Comparison of ENCODE assay signal across 8 mouse cellular contexts in the genomic region with DNA sequence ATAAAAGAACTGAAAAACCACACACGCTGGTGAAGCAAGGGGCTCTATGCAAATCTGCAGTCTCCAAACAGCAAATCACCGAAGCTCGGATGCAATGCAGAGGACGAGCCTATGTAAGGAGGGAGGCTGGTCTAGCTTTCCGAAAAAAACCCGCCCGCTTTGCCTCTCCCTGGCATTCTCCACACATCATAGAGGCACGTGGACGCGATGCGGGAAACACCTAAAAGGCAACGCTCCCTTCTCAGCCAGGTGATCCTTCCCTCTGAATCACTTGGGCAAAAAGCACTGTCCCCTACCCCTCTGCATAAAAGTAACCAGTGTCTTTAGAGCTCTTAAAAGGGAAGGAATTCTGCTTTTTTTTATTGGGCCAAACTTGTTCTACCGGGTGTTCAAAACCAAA.
DNase-seq lines count a peak whose midpoint lies in the region; ATAC-seq and TF ChIP-seq lines count a peak whose summit lies in the region.

No protein-coding gene starts in this region.

- peak; percentile 69 for DNase-seq in lung, embryonic 14.5 days
- DNase-seq in lung, postnatal 36 days: no peak
- DNase-seq in cerebellum, postnatal 25 days: peak; percentile 78 to 84
- DNase-seq in frontal cortex, postnatal 25 days (ENCODE audit: low spot score in 2 of 2): peak; percentile 43 to 56
- peak; percentile 73 for DNase-seq in left cerebral cortex, postnatal 36 days (ENCODE audit: low spot score in 2 of 2)
- no peak for DNase-seq in adrenal gland, adult 8-10 months
- DNase-seq in c-Kit-positive CD71-positive TER-119-positive erythroid progenitor cells, embryonic 14.5 days (ENCODE audit: low spot score): no peak

- peak overlapping the region; percentile 80 for H3K4me2 ChIP-seq in lung, embryonic 14.5 days
- peak overlapping the region; percentile 98 for H3K4me2 ChIP-seq in neural tube, embryonic 12.5 days (replicated peaks)

- no peaks in the 10 kb centered on the region for H3K9me3 ChIP-seq in lung, embryonic 14.5 days (ENCODE audit: low read depth, low read length)
- no peaks in the 10 kb centered on the region for H3K9me3 ChIP-seq in neural tube, embryonic 12.5 days

- intact Hi-C loops in left cerebral cortex, postnatal 36 days (cut with DNase I): no loop called here

- 1% methylated on average over 13 of the region's 13 CpGs for WGBS in lung, embryonic 14.5 days
- under 1% methylated on average over 13 of the region's 13 CpGs for WGBS in neural tube, embryonic 12.5 days

- ATAC-seq in lung, embryonic 14.5 days (ENCODE audit: insufficient read depth): peak; percentile 80
- peak; percentile 56 for ATAC-seq in neural tube, embryonic 12.5 days (ENCODE audit: low FRiP score, low read depth)

- H3K4me1 ChIP-seq in lung, embryonic 14.5 days (ENCODE audit: insufficient read depth): no peaks in the 10 kb centered on the region
- H3K4me1 ChIP-seq in neural tube, embryonic 12.5 days: peaks cover 14% of the 10 kb centered on the region; the same call in 1 of the 2 replicates

- H3K36me3 ChIP-seq in lung, embryonic 14.5 days (ENCODE audit: insufficient read depth): no peaks in the 10 kb centered on the region
- H3K36me3 ChIP-seq in neural tube, embryonic 12.5 days: no peaks in the 10 kb centered on the region

- H3K4me3 ChIP-seq in lung, embryonic 14.5 days (ENCODE audit: low read depth, low read length): peak overlapping the region; percentile 46
- H3K4me3 ChIP-seq in neural tube, embryonic 12.5 days: peak overlapping the region; percentile 64; the same call in 1 of the 2 replicates

- no peak overlapping the region for H3K27ac ChIP-seq in lung, embryonic 14.5 days (ENCODE audit: low read depth)
- no peak overlapping the region for H3K27ac ChIP-seq in neural tube, embryonic 12.5 days

- H3K27me3 ChIP-seq in lung, embryonic 14.5 days (ENCODE audit: insufficient read depth, low read length): peaks cover 23% of the 10 kb centered on the region
- 0 out of 2 replicates have a peak, but pooled peaks cover 6% of the 10 kb centered on the region for H3K27me3 ChIP-seq in neural tube, embryonic 12.5 days (replicated peaks)

- TF ChIP-seq CTCF in lung, embryonic 14.5 days (IDR thresholded peaks at IDR 0.05; ENCODE audit: low read depth): no peak

- no peak overlapping the region; the same call in 1 of the 2 replicates for H3K9ac ChIP-seq in lung, embryonic 14.5 days
- H3K9ac ChIP-seq in neural tube, embryonic 12.5 days: no peak overlapping the region

Comparison
In these comparisons a context has a peak if more than half of its experiments do, and no peak if none do; other contexts are left out.
1. DNase-seq: peak in lung, embryonic 14.5 days (single experiment), cerebellum, postnatal 25 days (2 of 2), frontal cortex, postnatal 25 days (2 of 2) and left cerebral cortex, postnatal 36 days (2 of 2); none in lung, postnatal 36 days (single experiment), adrenal gland, adult 8-10 months (single experiment) and c-Kit-positive CD71-positive TER-119-positive erythroid progenitor cells, embryonic 14.5 days (single experiment).